ENCODE assay signal across 25 mouse cellular contexts in the genomic region with DNA sequence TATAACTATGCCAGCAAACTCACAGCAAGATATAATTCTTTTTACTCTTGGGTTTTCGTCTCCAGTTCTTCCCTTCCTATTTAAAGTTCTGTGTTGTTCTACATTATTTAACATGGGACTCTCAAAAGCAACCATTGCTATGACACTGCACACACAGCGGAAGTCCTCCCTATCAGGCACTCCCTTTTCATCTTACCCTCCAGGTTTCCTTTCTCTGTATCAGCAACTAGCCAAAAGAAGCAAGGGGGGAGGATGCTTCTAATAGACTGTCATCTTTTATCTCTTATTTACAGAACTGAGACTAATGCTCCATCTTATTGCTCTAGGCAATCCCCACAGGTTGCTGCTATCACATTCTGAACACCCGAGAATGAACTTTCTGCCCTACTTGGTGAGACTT.
"Had no signal": no experiment of that assay in that cellular context is flagged by ENCODE, and none has a peak within 500 bp of the region (broad histone marks: within the 10 kb centered on the region; RNA-seq: fewer than 3 reads in every experiment).

No protein-coding gene starts in this region.

- H3K27ac ChIP-seq: gastrocnemius, adult 2 months; heart, embryonic 10.5 days; hindbrain, embryonic 10.5 days; hindbrain, embryonic 13.5 days; hindbrain, embryonic 15.5 days; hindbrain, postnatal 0 days; kidney, embryonic 15.5 days; kidney, postnatal 0 days; layer of hippocampus, adult 2 months; left cerebral cortex, adult 2 months; limb, embryonic 10.5 days; limb, embryonic 12.5 days had no signal

- H3K27me3 ChIP-seq: heart, embryonic 12.5 days; hindbrain, embryonic 13.5 days; hindbrain, embryonic 15.5 days; kidney, embryonic 15.5 days; limb, embryonic 12.5 days had no signal

- H3K9me3 ChIP-seq: heart, embryonic 10.5 days; heart, embryonic 12.5 days; hindbrain, embryonic 10.5 days; hindbrain, embryonic 13.5 days; hindbrain, embryonic 15.5 days; kidney, embryonic 15.5 days; limb, embryonic 10.5 days; limb, embryonic 12.5 days had no signal

- H3K4me1 ChIP-seq: heart, embryonic 10.5 days; heart, embryonic 12.5 days; hindbrain, embryonic 10.5 days; hindbrain, embryonic 13.5 days; hindbrain, embryonic 15.5 days; kidney, embryonic 15.5 days; limb, embryonic 10.5 days; limb, embryonic 12.5 days had no signal

- H3K9ac ChIP-seq: heart, embryonic 12.5 days; hindbrain, embryonic 13.5 days; hindbrain, embryonic 15.5 days; kidney, embryonic 15.5 days; limb, embryonic 12.5 days had no signal

- ATAC-seq: hindbrain, postnatal 0 days; intestine, embryonic 16.5 days had no signal

- H3K36me3 ChIP-seq: heart, embryonic 10.5 days; heart, embryonic 12.5 days; hindbrain, embryonic 10.5 days; hindbrain, embryonic 13.5 days; hindbrain, embryonic 15.5 days; kidney, embryonic 15.5 days; limb, embryonic 10.5 days; limb, embryonic 12.5 days had no signal

- DNase-seq: gastrocnemius, adult 2 months; gastrocnemius, postnatal 10 days; gastrocnemius, postnatal 25 days; heart, adult 18-20 months; heart, postnatal 10 days; heart, postnatal 4 days; kidney, adult 11 months; kidney, adult 2 months; kidney, adult 9 months; kidney, postnatal 25 days; kidney, postnatal 4 days; liver had no signal

- H3K4me3 ChIP-seq: gastrocnemius, adult 2 months; heart, embryonic 10.5 days; heart, embryonic 12.5 days; hindbrain, embryonic 10.5 days; hindbrain, embryonic 13.5 days; hindbrain, embryonic 15.5 days; kidney, embryonic 15.5 days; layer of hippocampus, adult 2 months; left cerebral cortex, adult 2 months; limb, embryonic 10.5 days; limb, embryonic 12.5 days had no signal

- H3K4me2 ChIP-seq: heart, embryonic 12.5 days; hindbrain, embryonic 13.5 days; hindbrain, embryonic 15.5 days; kidney, embryonic 15.5 days; limb, embryonic 12.5 days had no signal
